Mouse (Mus musculus) cortical plate, adult 2 months (tissue): ENCODE data around the gene Gch1.

Experiments
- CTCF ChIP-seq: fragments of 200-500 bp; IDR thresholded peaks from 2 replicates; pipeline ENCODE4 v1.5.1; 2011; ENCODE audit warnings: mild to moderate bottlenecking, control low read depth, low read length; ENCODE audit not compliant: insufficient read depth; ENCODE audit errors: extremely low read depth
- POLR2A ChIP-seq: fragments of 200-500 bp; IDR thresholded peaks from 2 replicates; pipeline ENCODE4 v1.6.1; 2011; ENCODE audit warnings: mild to moderate bottlenecking, low read length, control low read depth; ENCODE audit not compliant: insufficient read depth; ENCODE audit errors: extremely low read depth

GRCm38 (mm10) chr14:47220231-47221025 is 31.2 kb upstream of the Gch1 start:
- TF ChIP-seq POLR2A (no peak), CTCF (no peak)
